Mouse (Mus musculus) forebrain, embryonic 15.5 days (tissue): ENCODE data around the gene Ppp1r9a. TPM values are rescaled to one million over a fixed set of nuclear protein-coding genes. Genes with fewer than 3 reads are reported as not detected.

Experiments
- ATAC-seq: fragments of 200-750 bp; cut with Nextera tagmentation; replicated peaks from 2 replicates; pipeline ENCODE4 v1.8.0; 2017; ENCODE audit warnings: mild to moderate bottlenecking, moderate TSS enrichment, moderate library complexity
- H3K27ac ChIP-seq: fragments of 300-500 bp; sonication (generic); replicated peaks from 2 replicates; pipeline ENCODE4 v1.5.1; 2015; ENCODE audit warnings: mild to moderate bottlenecking, inconsistent platforms
- H3K27me3 ChIP-seq: fragments of 300-500 bp; sonication (generic); 2 replicates; pipeline ENCODE4 v1.6.1; 2015; ENCODE audit warnings: inconsistent platforms
- H3K36me3 ChIP-seq: fragments of 300-500 bp; sonication (generic); 2 replicates; pipeline ENCODE4 v1.6.1; 2015; ENCODE audit warnings: mild to moderate bottlenecking, inconsistent platforms
- H3K4me1 ChIP-seq: fragments of 300-500 bp; sonication (generic); 2 replicates; pipeline ENCODE4 v1.6.1; 2015; ENCODE audit warnings: inconsistent platforms
- H3K4me2 ChIP-seq: fragments of 300-500 bp; sonication (generic); replicated peaks from 2 replicates; pipeline ENCODE4 v1.6.1; 2015; ENCODE audit warnings: mild to moderate bottlenecking, inconsistent platforms
- H3K4me3 ChIP-seq: fragments of 300-500 bp; sonication (generic); 2 replicates; pipeline ENCODE4 v1.5.1; 2015; ENCODE audit warnings: mild to moderate bottlenecking, inconsistent platforms
- H3K9ac ChIP-seq: fragments of 300-500 bp; sonication (generic); replicated peaks from 2 replicates; pipeline ENCODE4 v1.6.1; 2015; ENCODE audit warnings: mild to moderate bottlenecking, inconsistent platforms
- H3K9me3 ChIP-seq: fragments of 300-500 bp; sonication (generic); 2 replicates; pipeline ENCODE4 v1.6.1; 2016; ENCODE audit warnings: inconsistent platforms
- WGBS: fragments of 180-500 bp; shearing (Covaris S2); methylation state at CpG from one replicate; pipeline ENCODE4 v1.1.7; 2015; ENCODE audit warnings: mixed read lengths; 5-methylcytosine and 5-hydroxymethylcytosine counted together
- polyA plus RNA-seq: library from polyadenylated mRNA; unstranded; fragments of >200 nt; fragmentation: Nextera tagmentation; extraction: Ambion mirVana; gene quantifications from 2 replicates; pipeline ENCODE4 v1.2.1, GENCODE M21; 2015

Gene Ppp1r9a
- polyA plus RNA-seq, 1 experiment from 2014 or later, result 43.8 TPM

DNA sequence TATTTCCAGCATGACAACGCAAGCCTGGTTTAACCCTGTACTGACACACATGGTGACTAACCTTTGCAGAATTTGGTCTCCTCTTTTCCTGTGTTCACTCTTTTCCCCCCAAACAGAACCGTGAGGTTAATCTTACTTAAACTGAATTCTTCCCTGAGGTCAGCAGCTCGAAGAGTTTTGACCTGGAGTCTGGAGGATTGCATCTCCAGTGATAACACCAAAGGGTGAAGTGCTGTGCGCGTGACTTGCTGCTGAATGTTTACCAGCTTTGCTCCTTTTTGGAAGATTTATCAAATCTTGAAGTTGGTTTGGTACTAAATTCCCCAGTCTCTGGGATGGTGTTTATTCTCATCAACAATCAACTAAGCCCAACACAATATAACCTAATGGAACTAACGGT, 252.1 kb downstream of the Ppp1r9a start:
- H3K27me3 ChIP-seq, result no peaks in the 10 kb centered on the region
- 94% methylated on average over 6 of the region's 6 CpGs for WGBS
- H3K4me2 ChIP-seq, result no peak overlapping the region
- peaks cover 17% of the 10 kb centered on the region for H3K36me3 ChIP-seq
- no peak overlapping the region for H3K4me3 ChIP-seq
- H3K9ac ChIP-seq, result no peak overlapping the region
- no peak for ATAC-seq
- no peaks in the 10 kb centered on the region for H3K9me3 ChIP-seq
- H3K4me1 ChIP-seq, result peaks cover 8% of the 10 kb centered on the region
- no peak overlapping the region for H3K27ac ChIP-seq

DNA sequence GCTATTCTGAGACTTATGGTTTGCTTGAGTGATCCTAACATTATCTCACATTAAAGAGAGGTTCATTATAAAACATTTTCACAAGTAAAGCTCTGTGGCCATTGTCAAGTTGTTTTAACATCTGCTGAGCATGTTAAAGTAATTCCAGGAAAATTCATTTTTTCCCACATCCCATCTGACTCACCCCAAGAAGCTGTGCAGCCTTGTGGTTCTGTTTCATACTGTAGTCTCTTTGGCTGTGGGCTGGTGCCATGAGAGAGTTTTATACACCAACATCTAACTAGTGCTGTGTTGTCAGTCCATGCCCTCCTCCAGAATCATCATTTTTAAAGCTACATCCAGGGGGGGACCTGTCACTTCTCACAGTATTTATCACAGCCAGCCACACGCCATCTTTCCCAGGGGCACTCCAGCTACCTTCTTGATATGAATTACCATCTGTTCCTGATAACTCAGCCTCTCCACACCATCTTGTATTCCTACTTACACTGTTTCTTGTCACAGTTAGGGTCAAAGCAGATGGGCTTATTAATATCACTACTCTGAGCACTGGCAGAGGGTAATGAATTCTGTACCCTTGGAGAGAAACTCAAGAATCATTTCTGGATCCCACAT, 252.7 kb downstream of the Ppp1r9a start:
- no peak overlapping the region for H3K4me3 ChIP-seq
- no peaks in the 10 kb centered on the region for H3K27me3 ChIP-seq
- H3K27ac ChIP-seq, result no peak overlapping the region
- H3K4me2 ChIP-seq, result no peak overlapping the region
- H3K36me3 ChIP-seq, result peaks cover 19% of the 10 kb centered on the region
- H3K4me1 ChIP-seq, result peaks cover 8% of the 10 kb centered on the region
- no peak overlapping the region for H3K9ac ChIP-seq
- H3K9me3 ChIP-seq, result no peaks in the 10 kb centered on the region
- 0 out of 2 replicates have a peak, but pooled peaks have one; percentile 29 for ATAC-seq
- WGBS, result 69% methylated on average over 1 of the region's 1 CpGs

- Histone ChIP-seq H3K27me3 (no peaks in the 10 kb centered on the region), H3K4me3 (no peak overlapping the region), H3K36me3 (peaks cover 24% of the 10 kb centered on the region), H3K4me1 (no peaks in the 10 kb centered on the region), H3K9ac (no peak overlapping the region), H3K27ac (no peak overlapping the region), H3K4me2 (no peak overlapping the region), H3K9me3 (no peaks in the 10 kb centered on the region)
- ATAC-seq, result no peak
- 84% methylated on average over 6 of the region's 6 CpGs for WGBS
Measured at GRCm38 (mm10) chr6:5156541-5157425, 254.1 kb downstream of the Ppp1r9a start.

DNA sequence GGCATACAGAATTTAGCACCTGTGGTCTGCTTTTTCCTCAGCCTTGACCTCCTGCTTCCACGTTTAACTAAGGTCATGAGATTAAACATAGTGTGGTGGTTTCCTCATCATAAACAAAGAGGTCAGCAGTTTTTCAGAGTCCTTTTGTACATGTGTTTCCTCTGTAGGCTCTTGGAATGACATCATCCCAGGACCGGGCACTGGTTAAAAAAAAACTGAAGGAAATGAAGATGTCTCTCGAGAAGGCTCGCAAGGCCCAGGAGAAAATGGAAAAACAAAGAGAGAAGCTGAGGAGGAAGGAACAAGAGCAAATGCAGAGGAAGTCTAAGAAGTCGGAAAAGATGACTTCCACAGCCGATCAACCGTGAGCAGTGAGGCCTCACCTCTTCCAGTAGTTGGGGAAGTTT, 256.7 kb downstream of the Ppp1r9a start:
- 87% methylated on average over 7 of the region's 7 CpGs for WGBS
- Histone ChIP-seq H3K27ac (no peak overlapping the region), H3K9ac (no peak overlapping the region), H3K4me3 (no peak overlapping the region), H3K36me3 (peaks cover 24% of the 10 kb centered on the region), H3K9me3 (no peaks in the 10 kb centered on the region), H3K4me2 (no peak overlapping the region), H3K27me3 (no peaks in the 10 kb centered on the region), H3K4me1 (no peaks in the 10 kb centered on the region)
- ATAC-seq, result no peak

DNA sequence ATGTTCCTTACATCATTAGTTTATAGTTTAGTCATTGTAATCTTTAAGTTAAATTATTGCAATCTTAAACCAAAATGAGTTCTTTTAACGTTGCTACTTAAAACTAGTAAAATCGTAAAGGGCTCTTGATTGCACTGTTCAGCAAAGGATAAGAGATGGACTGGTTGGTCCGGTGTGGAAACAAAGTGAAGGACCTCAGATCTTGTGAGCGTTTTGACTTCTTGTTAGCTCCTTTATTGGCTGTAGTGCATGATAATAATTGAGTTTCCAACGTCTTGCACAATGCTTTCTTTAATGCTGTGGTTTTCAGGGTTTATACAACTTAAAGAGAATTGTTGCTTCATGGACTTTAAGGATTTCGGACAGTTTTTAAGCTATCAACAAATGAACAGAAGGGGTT, 259.3 kb downstream of the Ppp1r9a start:
- no peak for ATAC-seq
- H3K36me3 ChIP-seq, result peaks cover 20% of the 10 kb centered on the region
- 90% methylated on average over 6 of the region's 6 CpGs for WGBS
- no peak overlapping the region for H3K27ac ChIP-seq
- H3K4me1 ChIP-seq, result peaks cover 5% of the 10 kb centered on the region
- no peak overlapping the region for H3K9ac ChIP-seq
- no peak overlapping the region for H3K4me2 ChIP-seq
- H3K27me3 ChIP-seq, result no peaks in the 10 kb centered on the region
- no peak overlapping the region for H3K4me3 ChIP-seq
- no peaks in the 10 kb centered on the region for H3K9me3 ChIP-seq

DNA sequence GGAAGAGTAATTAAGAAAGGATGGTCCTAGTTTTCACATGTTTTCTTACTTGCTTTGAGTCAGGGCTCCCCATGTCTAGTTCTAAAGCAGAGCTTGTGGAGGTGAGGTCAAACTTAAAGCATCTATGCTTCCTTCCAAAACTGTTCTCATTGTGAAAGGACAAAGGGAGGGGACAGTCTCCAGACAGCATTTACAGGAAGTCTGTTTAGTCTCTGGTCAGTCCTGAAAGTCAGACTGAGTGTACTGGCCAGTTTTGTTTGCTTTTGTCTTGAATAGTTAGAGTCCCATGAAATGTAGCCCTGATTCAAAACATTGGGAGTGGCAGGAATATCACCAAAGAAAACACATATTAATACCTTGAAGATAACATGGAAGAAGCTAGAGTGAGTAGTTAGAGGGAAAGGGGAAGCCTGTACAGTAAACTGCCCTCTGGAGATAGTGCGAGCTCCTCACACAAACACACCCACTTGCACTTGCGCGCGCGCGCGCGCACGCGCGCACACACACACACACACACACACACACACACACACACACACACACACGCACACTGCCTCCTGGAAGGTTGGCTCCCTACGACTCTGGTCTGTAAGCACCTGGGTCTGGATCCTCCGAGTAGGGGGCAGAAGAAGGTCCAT, 260.9 kb downstream of the Ppp1r9a start:
- H3K27me3 ChIP-seq, result no peaks in the 10 kb centered on the region
- H3K36me3 ChIP-seq, result peaks cover 18% of the 10 kb centered on the region
- no peak overlapping the region for H3K4me2 ChIP-seq
- H3K4me3 ChIP-seq, result no peak overlapping the region
- ATAC-seq, result no peak
- WGBS, result 97% methylated on average over 14 of the region's 14 CpGs
- no peak overlapping the region for H3K9ac ChIP-seq
- H3K27ac ChIP-seq, result no peak overlapping the region
- H3K9me3 ChIP-seq, result no peaks in the 10 kb centered on the region
- H3K4me1 ChIP-seq, result peaks cover 17% of the 10 kb centered on the region

DNA sequence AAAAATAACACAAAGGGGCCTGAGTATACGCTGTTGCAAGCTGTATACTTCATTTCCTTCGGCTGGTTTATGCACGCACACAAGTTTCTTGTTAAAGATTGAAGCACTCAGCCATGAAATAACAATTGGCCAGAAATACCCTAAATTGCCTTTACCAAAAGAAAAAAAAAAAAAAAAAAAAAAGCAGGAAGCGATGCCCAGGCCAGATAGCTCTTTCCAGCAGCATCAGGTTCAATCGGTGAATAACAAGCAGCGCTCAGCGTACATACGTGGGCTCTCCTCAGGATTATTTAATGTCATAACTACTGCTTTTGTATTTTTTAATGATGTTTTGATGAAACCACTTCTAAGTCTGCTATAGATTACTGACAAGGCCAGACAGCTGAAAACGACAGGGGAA, 262.1 kb downstream of the Ppp1r9a start:
- Histone ChIP-seq H3K4me3 (no peak overlapping the region), H3K4me1 (peaks cover 17% of the 10 kb centered on the region), H3K9ac (no peak overlapping the region), H3K27me3 (no peaks in the 10 kb centered on the region), H3K9me3 (no peaks in the 10 kb centered on the region), H3K27ac (no peak overlapping the region), H3K36me3 (peaks cover 7% of the 10 kb centered on the region; the same call in 1 of the 2 replicates), H3K4me2 (no peak overlapping the region)
- ATAC-seq, result no peak
- WGBS, result 35% methylated on average over 9 of the region's 9 CpGs

DNA sequence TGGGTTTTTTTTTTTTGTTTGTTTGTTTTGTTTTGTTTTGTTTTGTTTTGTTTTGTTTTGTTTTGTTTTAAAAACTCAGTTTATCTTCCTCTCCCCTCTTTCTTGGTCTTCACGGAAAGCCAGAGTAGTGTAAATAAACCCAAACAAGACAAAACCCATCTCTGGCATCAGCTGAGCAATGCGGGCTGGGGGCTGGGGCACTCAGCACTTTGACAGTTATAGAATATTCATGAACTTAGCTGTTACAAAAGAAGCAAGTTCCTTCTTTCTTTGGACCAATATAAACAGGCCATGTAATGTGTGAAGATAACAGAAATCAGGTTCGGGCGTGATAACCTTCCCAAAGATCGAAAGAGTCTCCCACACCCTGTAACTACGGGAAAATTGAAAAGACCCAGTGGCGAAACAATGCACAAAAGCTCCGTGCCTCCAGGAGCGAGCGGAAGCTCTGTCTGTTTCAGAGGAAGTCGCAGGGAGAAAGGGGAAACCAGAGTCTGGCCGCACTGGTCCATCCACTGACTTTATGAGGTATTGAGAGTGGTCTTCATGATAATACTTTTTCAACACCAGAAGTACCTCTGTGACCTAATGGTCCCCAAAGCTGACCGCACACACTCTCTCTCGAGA, 264.4 kb downstream of the Ppp1r9a start:
- Histone ChIP-seq H3K9me3 (no peaks in the 10 kb centered on the region), H3K36me3 (no peaks in the 10 kb centered on the region), H3K4me1 (peaks cover 17% of the 10 kb centered on the region), H3K9ac (no peak overlapping the region), H3K27ac (no peak overlapping the region), H3K4me2 (peak overlapping the region; percentile 34), H3K27me3 (no peaks in the 10 kb centered on the region), H3K4me3 (peak overlapping the region; percentile 11; the same call in 1 of the 2 replicates)
- ATAC-seq, result no peak
- 33% methylated on average over 14 of the region's 14 CpGs for WGBS

- H3K9me3 ChIP-seq, result no peaks in the 10 kb centered on the region
- H3K27me3 ChIP-seq, result no peaks in the 10 kb centered on the region
- no peak overlapping the region for H3K9ac ChIP-seq
- 0 out of 2 replicates have a peak, but pooled peaks have one; percentile 38 for ATAC-seq
- H3K4me1 ChIP-seq, result peaks cover 17% of the 10 kb centered on the region
- H3K36me3 ChIP-seq, result no peaks in the 10 kb centered on the region
- no peak overlapping the region for H3K4me3 ChIP-seq
- H3K27ac ChIP-seq, result no peak overlapping the region
- WGBS, result 38% methylated on average over 9 of the region's 9 CpGs
- H3K4me2 ChIP-seq, result no peak overlapping the region
Measured at GRCm38 (mm10) chr6:5168158-5168557, 265.4 kb downstream of the Ppp1r9a start.

DNA sequence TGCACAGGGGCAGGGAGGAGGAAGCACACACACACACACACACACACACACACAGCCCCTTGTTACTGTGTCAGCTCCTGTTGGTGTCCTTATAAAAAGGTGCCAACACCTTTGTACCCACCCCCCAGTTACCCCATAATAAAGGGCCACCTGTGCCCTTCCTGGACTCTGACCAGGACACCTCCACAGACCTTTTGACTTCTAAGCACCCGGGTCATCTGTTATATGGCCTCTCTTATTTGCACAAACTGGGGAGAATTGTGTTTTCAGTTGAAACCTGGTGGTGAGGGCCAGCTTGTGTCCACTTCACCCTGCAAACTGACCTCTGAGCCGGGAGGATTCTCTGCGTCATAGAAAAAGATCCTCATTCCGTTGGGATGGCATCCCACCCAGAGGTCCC, 268.7 kb downstream of the Ppp1r9a start:
- Histone ChIP-seq H3K9ac (no peak overlapping the region), H3K27me3 (no peaks in the 10 kb centered on the region), H3K27ac (no peak overlapping the region), H3K4me3 (no peak overlapping the region), H3K9me3 (no peaks in the 10 kb centered on the region), H3K36me3 (no peaks in the 10 kb centered on the region), H3K4me1 (peaks cover 14% of the 10 kb centered on the region), H3K4me2 (no peak overlapping the region)
- ATAC-seq, result no peak
- WGBS, result 93% methylated on average over 4 of the region's 4 CpGs

GRCm38 (mm10) chr6:5172571-5172970, 269.9 kb downstream of the Ppp1r9a start:
- H3K4me1 ChIP-seq, result peaks cover 7% of the 10 kb centered on the region; the same call in 1 of the 2 replicates
- WGBS, result 87% methylated on average over 9 of the region's 9 CpGs
- no peaks in the 10 kb centered on the region for H3K27me3 ChIP-seq
- no peaks in the 10 kb centered on the region for H3K9me3 ChIP-seq
- no peak for ATAC-seq
- no peaks in the 10 kb centered on the region for H3K36me3 ChIP-seq
- no peak overlapping the region for H3K4me2 ChIP-seq
- H3K4me3 ChIP-seq, result no peak overlapping the region
- H3K27ac ChIP-seq, result no peak overlapping the region
- no peak overlapping the region for H3K9ac ChIP-seq
